21 mouse cellular contexts compared by ENCODE assay signal in genomic region chr6:50379740-50380139, GRCm38 (mm10).
DNase-seq lines count a peak whose midpoint lies in the region; ATAC-seq lines count a peak whose summit lies in the region.
"Had no signal": no experiment of that assay in that cellular context is flagged by ENCODE, and none has a peak within 500 bp of the region (broad histone marks: within the 10 kb centered on the region; RNA-seq: fewer than 3 reads in every experiment).

No protein-coding gene starts in this region.

- no peak for DNase-seq in heart, postnatal 25 days (ENCODE audit: low spot score)
- DNase-seq in 3T3-L1 (ENCODE audit: low read depth, low spot score): peak; percentile 60
- DNase-seq in embryonic facial prominence, embryonic 11.5 days (ENCODE audit: low spot score): peak; percentile 73
- DNase-seq in limb, embryonic 11.5 days (ENCODE audit: low spot score): peak; percentile 57
- no peak for DNase-seq in right cerebral cortex, adult 2 months (ENCODE audit: low spot score in 2 of 2)
- no peak for DNase-seq in retina, postnatal 1 day
- no peak for DNase-seq in ovary, adult 18-20 months (ENCODE audit: low spot score)
- DNase-seq: adrenal gland, postnatal 36 days; B cell, adult 2 months; cerebellum, adult 9-10 months; gastrocnemius, postnatal 36 days; lung, adult 18-20 months; spleen, adult 18-20 months; thymus, postnatal 14 days had no signal

- WGBS in heart, embryonic 15.5 days: 88% methylated on average over 4 of the region's 4 CpGs
- 57% methylated on average over 4 of the region's 4 CpGs for WGBS in embryonic facial prominence, embryonic 11.5 days
- WGBS in limb, embryonic 11.5 days: 46% methylated on average over 4 of the region's 4 CpGs

- no peak overlapping the region for H3K4me2 ChIP-seq in heart, embryonic 15.5 days
- H3K4me2 ChIP-seq in embryonic facial prominence, embryonic 11.5 days (ENCODE audit: low read depth, low read length): no peak overlapping the region
- no peak overlapping the region for H3K4me2 ChIP-seq in limb, embryonic 11.5 days (ENCODE audit: low read depth, severe bottlenecking)
- H3K4me2 ChIP-seq: heart, embryonic 11.5 days; hindbrain, embryonic 12.5 days; midbrain, embryonic 12.5 days had no signal

- peaks cover 42% of the 10 kb centered on the region for H3K4me1 ChIP-seq in heart, embryonic 15.5 days (replicated peaks)
- H3K4me1 ChIP-seq in embryonic facial prominence, embryonic 11.5 days (ENCODE audit: control insufficient read depth, insufficient read depth, low read length): no peaks in the 10 kb centered on the region
- peaks cover 32% of the 10 kb centered on the region for H3K4me1 ChIP-seq in limb, embryonic 11.5 days (ENCODE audit: control insufficient read depth, insufficient read depth, low read length)
- H3K4me1 ChIP-seq: midbrain, embryonic 12.5 days had no signal

- no peak for ATAC-seq in heart, embryonic 15.5 days (replicated peaks; ENCODE audit: insufficient number of reproducible peaks, insufficient read depth, low FRiP score, low read depth)
- no peak for ATAC-seq in embryonic facial prominence, embryonic 11.5 days (replicated peaks; ENCODE audit: insufficient number of reproducible peaks, low FRiP score, low TSS enrichment, low read depth)
- no peak for ATAC-seq in limb, embryonic 11.5 days (ENCODE audit: insufficient number of reproducible peaks, low FRiP score, low TSS enrichment, low read depth)
- ATAC-seq: activated CD4-positive, CD25-positive, alpha-beta regulatory T cell, adult 4 months had no signal

- no peaks in the 10 kb centered on the region for H3K36me3 ChIP-seq in heart, embryonic 15.5 days
- no peaks in the 10 kb centered on the region for H3K36me3 ChIP-seq in embryonic facial prominence, embryonic 11.5 days (replicated peaks; ENCODE audit: control insufficient read depth, insufficient read depth, low read depth, low read length)
- H3K36me3 ChIP-seq in limb, embryonic 11.5 days (ENCODE audit: control insufficient read depth, insufficient read depth, low read length): no peaks in the 10 kb centered on the region
- H3K36me3 ChIP-seq: hindbrain, embryonic 12.5 days; midbrain, embryonic 12.5 days had no signal

- peak overlapping the region; percentile 4; the same call in 1 of the 2 replicates for H3K27ac ChIP-seq in heart, embryonic 15.5 days
- H3K27ac ChIP-seq in embryonic facial prominence, embryonic 11.5 days (replicated peaks; ENCODE audit: low read depth, low read length): no peak overlapping the region
- H3K27ac ChIP-seq in limb, embryonic 11.5 days (replicated peaks; ENCODE audit: low read depth, low read length): 0 out of 2 replicates have a peak overlapping the region, but pooled peaks have one; percentile 36
- H3K27ac ChIP-seq: hindbrain, embryonic 12.5 days; kidney, postnatal 0 days; midbrain, embryonic 12.5 days had no signal

- intact Hi-C loops in heart, postnatal 25 days (cut with DNase I): no loop called here

- no peaks in the 10 kb centered on the region for H3K9me3 ChIP-seq in heart, embryonic 15.5 days (replicated peaks)
- H3K9me3 ChIP-seq in embryonic facial prominence, embryonic 11.5 days (replicated peaks; ENCODE audit: control insufficient read depth, low read length): no peaks in the 10 kb centered on the region
- H3K9me3 ChIP-seq in limb, embryonic 11.5 days (ENCODE audit: control insufficient read depth, low read length): no peaks in the 10 kb centered on the region
- H3K9me3 ChIP-seq: hindbrain, embryonic 12.5 days; midbrain, embryonic 12.5 days had no signal

- no peak overlapping the region for H3K4me3 ChIP-seq in heart, embryonic 15.5 days
- no peak overlapping the region for H3K4me3 ChIP-seq in embryonic facial prominence, embryonic 11.5 days (ENCODE audit: low read depth, low read length)
- H3K4me3 ChIP-seq in limb, embryonic 11.5 days (ENCODE audit: low read depth, low read length): no peak overlapping the region
- H3K4me3 ChIP-seq: hindbrain, embryonic 12.5 days; midbrain, embryonic 12.5 days had no signal

- no peak overlapping the region for H3K9ac ChIP-seq in heart, embryonic 15.5 days
- no peak overlapping the region for H3K9ac ChIP-seq in embryonic facial prominence, embryonic 11.5 days (replicated peaks; ENCODE audit: low read length)
- no peak overlapping the region for H3K9ac ChIP-seq in limb, embryonic 11.5 days (ENCODE audit: low read length)
- H3K9ac ChIP-seq: hindbrain, embryonic 12.5 days; midbrain, embryonic 12.5 days had no signal

- H3K27me3 ChIP-seq in heart, embryonic 15.5 days: no peaks in the 10 kb centered on the region
- H3K27me3 ChIP-seq in embryonic facial prominence, embryonic 11.5 days (ENCODE audit: control insufficient read depth, insufficient read depth, low read length): no peaks in the 10 kb centered on the region
- H3K27me3 ChIP-seq in limb, embryonic 11.5 days (ENCODE audit: control insufficient read depth, insufficient read depth, low read length): no peaks in the 10 kb centered on the region
- H3K27me3 ChIP-seq: hindbrain, embryonic 12.5 days; midbrain, embryonic 12.5 days; Patski had no signal

Comparison
In these comparisons a context has a peak if more than half of its experiments do, and no peak if none do; other contexts are left out.
1. DNase-seq: peak in 3T3-L1 (single experiment), embryonic facial prominence, embryonic 11.5 days (single experiment) and limb, embryonic 11.5 days (single experiment); none in heart, postnatal 25 days (single experiment), right cerebral cortex, adult 2 months (0 of 2), retina, postnatal 1 day (single experiment) and ovary, adult 18-20 months (single experiment).